Mouse (Mus musculus) small intestine, adult 2 months (tissue): Measurements from ENCODE around the gene Hnrnpab.

ENCODE experiments used
- CTCF ChIP-seq: fragments of 200-500 bp; IDR thresholded peaks from 2 replicates; pipeline ENCODE4 v1.5.1; 2012; ENCODE audit warnings: low read depth, mild to moderate bottlenecking, control low read depth, inconsistent platforms, low read length, moderate library complexity, mixed read lengths; ENCODE audit not compliant: insufficient replicate concordance, insufficient read length; ENCODE audit errors: extremely low read depth
- POLR2A ChIP-seq: fragments of 200-500 bp; IDR thresholded peaks from 2 replicates; pipeline ENCODE4 v1.6.1; 2012; ENCODE audit warnings: low read depth, mild to moderate bottlenecking, control low read depth, inconsistent platforms, low read length, moderate library complexity

DNA sequence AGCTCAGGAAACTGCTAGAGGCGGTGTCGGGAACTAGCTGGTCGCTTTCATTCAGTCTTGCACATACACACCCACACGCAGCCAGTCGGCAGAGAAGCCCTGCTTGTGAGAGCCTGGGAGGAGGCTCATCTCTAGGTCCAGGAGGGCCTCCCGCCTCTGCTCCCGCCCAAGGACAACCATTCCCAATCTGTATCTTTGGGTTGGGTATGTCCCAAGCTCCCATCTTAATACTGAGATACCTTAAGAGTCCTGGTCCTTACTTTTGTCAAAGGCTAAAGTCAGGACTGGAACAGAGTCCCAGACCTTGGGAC, 43.2 kb upstream of the Hnrnpab start:
- no peak for TF ChIP-seq CTCF
- no peak for TF ChIP-seq POLR2A
